Mouse (Mus musculus) G1E (cell line): Measurements from ENCODE around the gene Arhgap5. TPM values are rescaled to one million over a fixed set of nuclear protein-coding genes. Genes with fewer than 3 reads are reported as not detected.

Experiments used
- ATAC-seq: 2 replicates; pipeline ENCODE4 v1.8.0; 2016; ENCODE audit warnings: mild to moderate bottlenecking; ENCODE audit not compliant: insufficient number of reproducible peaks, poor library complexity, low FRiP score, severe bottlenecking; ENCODE audit errors: extremely low read depth
- DNase-seq: peaks from one replicate; pipeline ENCODE4 v3.0.0; 2012; ENCODE audit warnings: low spot score
- H3K27me3 ChIP-seq: 2 replicates; pipeline ENCODE4 v1.6.1; 2012; ENCODE audit warnings: mild to moderate bottlenecking, low read length, inconsistent platforms; ENCODE audit not compliant: insufficient read depth
- H3K36me3 ChIP-seq: replicated peaks from 2 replicates; pipeline ENCODE3; 2012; ENCODE audit warnings: mild to moderate bottlenecking, inconsistent platforms
- H3K4me1 ChIP-seq: 2 replicates; pipeline ENCODE4 v1.6.1; 2012; ENCODE audit warnings: low read depth, low read length, inconsistent platforms, mixed read lengths; ENCODE audit not compliant: insufficient read depth
- H3K4me3 ChIP-seq: 2 replicates; pipeline ENCODE4 v1.5.1; 2012; ENCODE audit warnings: low read depth, mild to moderate bottlenecking, inconsistent platforms, low read length, moderate library complexity, mixed read lengths
- H3K9me3 ChIP-seq: replicated peaks from 2 replicates; pipeline ENCODE4 v1.6.1; 2012; ENCODE audit warnings: inconsistent platforms
- CTCF ChIP-seq: IDR thresholded peaks from 2 replicates; pipeline ENCODE4 v1.5.1; 2012; ENCODE audit warnings: low read depth, low read length, inconsistent platforms, mixed read lengths
- GATA1 ChIP-seq: IDR thresholded peaks from 2 replicates; pipeline ENCODE4 v1.6.1; 2012; ENCODE audit warnings: borderline replicate concordance, low read length, inconsistent platforms, mixed read lengths
- GATA2 ChIP-seq: IDR thresholded peaks from 2 replicates; pipeline ENCODE4 v1.6.1; 2012; ENCODE audit warnings: low read depth, low read length, inconsistent platforms, borderline replicate concordance
- POLR2AphosphoS5 ChIP-seq: IDR thresholded peaks from 2 replicates; pipeline ENCODE4 v1.6.1; 2012; ENCODE audit warnings: low read depth, low read length, inconsistent platforms; ENCODE audit not compliant: insufficient replicate concordance
- TAL1 ChIP-seq: conservative IDR thresholded peaks from 2 replicates; pipeline ENCODE4 v1.6.1; 2012; ENCODE audit warnings: low read depth, low read length, inconsistent platforms, mixed read lengths
- polyA plus RNA-seq: library from polyadenylated mRNA; stranded (reverse); fragments of >175 nt; gene quantifications from 2 replicates; pipeline ENCODE4 v1.2.3, GENCODE M21; 2012
- total RNA-seq, 2 experiments: library from RNA; stranded (forward) in 1 of 2; stranded (reverse) in 1 of 2; fragments of 200-1000 nt in 1 of 2; fragments of >200 nt in 1 of 2; fragmentation: Nextera tagmentation in 1 of 2; gene quantifications; 2 replicates each; pipeline ENCODE4 v1.2.3; 2014 to 2017

The Arhgap5 gene
- total and polyA plus RNA-seq, 3 experiments, result 0.16 TPM; not detected in 2

GRCm38 (mm10) chr12:52618418-52619040 is 114.8 kb downstream of the Arhgap5 start:
- no peak for TF ChIP-seq CTCF
- TF ChIP-seq GATA2, result no peak
- no peak for TF ChIP-seq POLR2AphosphoS5
- no peak for TF ChIP-seq TAL1
- TF ChIP-seq GATA1, result no peak
- DNase-seq, result no peak
- ATAC-seq, result no peak

GRCm38 (mm10) chr12:52619644-52620043 is 115.9 kb downstream of the Arhgap5 start:
- H3K4me1 ChIP-seq, result peaks cover 2% of the 10 kb centered on the region; the same call in 1 of the 2 replicates
- no peak for TF ChIP-seq TAL1
- no peaks in the 10 kb centered on the region for H3K9me3 ChIP-seq
- H3K27me3 ChIP-seq, result no peaks in the 10 kb centered on the region
- H3K4me3 ChIP-seq, result no peak overlapping the region
- H3K36me3 ChIP-seq, result no peaks in the 10 kb centered on the region
- DNase-seq (no peak), ATAC-seq (no peak)

More at GRCm38 (mm10) chr12:52618418-52619040, 114.8 kb downstream of the Arhgap5 start:
- Histone ChIP-seq H3K36me3 (no peaks in the 10 kb centered on the region), H3K27me3 (no peaks in the 10 kb centered on the region), H3K4me1 (peaks cover 2% of the 10 kb centered on the region; the same call in 1 of the 2 replicates), H3K9me3 (no peaks in the 10 kb centered on the region), H3K4me3 (no peak overlapping the region)

Other genes starting within 250 kb of the Arhgap5 start
- gene Akap6, start 195.4 kb downstream of the Arhgap5 start, total RNA-seq (2014; fragmentation: Nextera tagmentation), result not detected in 2 replicates
- gene Akap6, start 195.4 kb downstream of the Arhgap5 start, total RNA-seq (2017), result 0.11 and 0.12 TPM in 2 replicates
- not detected in 2 replicates for gene Akap6, start 195.4 kb downstream of the Arhgap5 start, polyA plus RNA-seq